8 mouse cellular contexts compared by ENCODE assay signal in the genomic region with DNA sequence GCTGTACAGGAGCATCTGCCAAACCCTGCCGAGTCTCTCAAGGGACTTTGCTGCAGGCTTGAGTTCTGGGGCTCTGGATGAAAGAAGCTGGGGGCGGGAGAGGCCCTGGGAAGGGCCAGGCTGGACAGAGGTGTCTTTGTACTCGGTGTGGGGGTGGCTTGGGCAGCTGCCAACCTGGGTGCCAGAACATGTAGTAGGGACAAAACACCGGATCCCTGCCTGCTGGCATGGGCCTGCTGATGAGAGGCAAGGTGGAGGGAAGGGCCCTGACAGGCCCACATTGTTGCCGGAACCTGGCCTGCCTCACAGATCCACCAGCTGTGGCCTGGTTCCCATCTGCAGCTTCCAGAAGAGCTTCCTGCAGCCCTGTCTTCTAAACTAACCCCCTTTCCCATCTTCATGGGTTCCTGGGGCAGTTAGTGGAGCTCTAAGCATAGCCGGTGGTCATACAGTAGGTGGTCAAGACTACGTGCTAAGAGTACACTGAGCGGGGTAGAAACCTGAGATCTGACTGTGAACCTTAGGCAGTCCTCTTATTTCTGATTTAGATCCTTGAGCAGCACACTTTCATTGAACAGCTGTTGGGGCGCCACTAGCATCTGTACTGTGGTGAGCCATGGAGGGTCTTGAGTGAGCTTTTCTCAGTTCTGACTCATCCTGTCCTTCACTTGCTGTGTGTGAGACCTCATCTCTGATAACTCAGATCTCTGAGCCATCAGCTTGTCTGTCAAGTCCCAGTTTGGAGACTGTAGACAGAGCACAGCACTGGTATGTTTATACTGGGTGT. TPM values are rescaled to one million over a fixed set of nuclear protein-coding genes. Genes with fewer than 3 reads are reported as not detected.
DNase-seq lines count a peak whose midpoint lies in the region; ATAC-seq lines count a peak whose summit lies in the region.
"Had no signal": no experiment of that assay in that cellular context is flagged by ENCODE, and none has a peak within 500 bp of the region (broad histone marks: within the 10 kb centered on the region; RNA-seq: fewer than 3 reads in every experiment).

No protein-coding gene starts in this region.

- 0 out of 2 replicates have a peak overlapping the region, but pooled peaks have one; percentile 28 for H3K9ac ChIP-seq in embryonic facial prominence, embryonic 14.5 days (ENCODE audit: low read depth, low read length)

- peaks cover 19% of the 10 kb centered on the region; the same call in 1 of the 2 replicates for H3K4me1 ChIP-seq in embryonic facial prominence, embryonic 14.5 days (ENCODE audit: control insufficient read depth, insufficient read depth, low read length)

- peak overlapping the region; percentile 5; the same call in 1 of the 2 replicates for H3K4me2 ChIP-seq in embryonic facial prominence, embryonic 14.5 days (ENCODE audit: low read depth, low read length)

- H3K27me3 ChIP-seq in embryonic facial prominence, embryonic 14.5 days (replicated peaks; ENCODE audit: control insufficient read depth, insufficient read depth, low read length): no peaks in the 10 kb centered on the region

- DNase-seq in urinary bladder, postnatal 14 days (ENCODE audit: low spot score): peak; percentile 79
- no peak for DNase-seq in urinary bladder, adult 2 months (ENCODE audit: low spot score)
- peak; percentile 81 for DNase-seq in embryonic facial prominence, embryonic 14.5 days (ENCODE audit: low spot score)
- peak; percentile 83 to 85 for DNase-seq in heart, postnatal 10 days
- DNase-seq in layer of hippocampus, postnatal 10 days (ENCODE audit: low spot score in 2 of 2): peak; percentile 87 to 91
- peak; percentile 65 for DNase-seq in ovary, postnatal 14 days (ENCODE audit: low spot score)
- DNase-seq in spleen, adult 12 weeks (ENCODE audit: low spot score): no peak

- intact Hi-C loops in heart, postnatal 10 days (cut with DNase I): no loop called here

- H3K4me3 ChIP-seq in embryonic facial prominence, embryonic 14.5 days (ENCODE audit: low read depth, low read length): no peak overlapping the region

- H3K36me3 ChIP-seq in embryonic facial prominence, embryonic 14.5 days (ENCODE audit: control insufficient read depth, insufficient read depth, low read length): no peaks in the 10 kb centered on the region

- 74% methylated on average over 8 of the region's 9 CpGs for WGBS in embryonic facial prominence, embryonic 14.5 days

- no peak overlapping the region; the same call in 1 of the 2 replicates for H3K27ac ChIP-seq in embryonic facial prominence, embryonic 14.5 days (replicated peaks; ENCODE audit: low read depth, low read length)
- H3K27ac ChIP-seq: macrophage had no signal

- no peaks in the 10 kb centered on the region for H3K9me3 ChIP-seq in embryonic facial prominence, embryonic 14.5 days (ENCODE audit: control insufficient read depth, low read length)

- ATAC-seq in embryonic facial prominence, embryonic 14.5 days (ENCODE audit: low read depth): no peak

RNA-seq across cellular contexts. Expression of a gene that starts 4.4 kb away (rescaled TPM):
- 57.3 and 63.8 TPM in 2 replicates for polyA plus RNA-seq in urinary bladder, adult 2 months (2012; rRNA removed)
- polyA plus RNA-seq in embryonic facial prominence, embryonic 14.5 days (2014; fragmentation: Nextera tagmentation; extraction: Ambion mirVana): 15.5 and 20.4 TPM in 2 replicates
- 100 to 1,000 TPM; 118 to 120 TPM for total RNA-seq in heart, postnatal 10 days (2021)
- 10 to 100 TPM; 76.8 to 92.7 TPM for total RNA-seq in layer of hippocampus, postnatal 10 days (2021)

RNA-seq across cellular contexts. Expression of a gene that starts 6.6 kb away (rescaled TPM):
- 0.01 and 0.04 TPM in 2 replicates for polyA plus RNA-seq in urinary bladder, adult 2 months (2012; rRNA removed)
- 0.07 TPM in 1 of 2 replicates, not detected in the other for polyA plus RNA-seq in embryonic facial prominence, embryonic 14.5 days (2014; fragmentation: Nextera tagmentation; extraction: Ambion mirVana)
- under 1 TPM in 1 of 2 experiments, not detected in 1; 0.12 TPM for total RNA-seq in heart, postnatal 10 days (2021)
- total RNA-seq in layer of hippocampus, postnatal 10 days (2021): not detected
- polyA plus RNA-seq: macrophage had no signal

RNA-seq across cellular contexts. Expression of a gene that starts 14.4 kb away (rescaled TPM):
- 2.3 and 3.0 TPM in 2 replicates for polyA plus RNA-seq in urinary bladder, adult 2 months (2012; rRNA removed)
- polyA plus RNA-seq in embryonic facial prominence, embryonic 14.5 days (2014; fragmentation: Nextera tagmentation; extraction: Ambion mirVana): 1.1 and 1.4 TPM in 2 replicates
- total RNA-seq in heart, postnatal 10 days (2021): under 1 TPM in 1 of 2 experiments, not detected in 1; 0.27 TPM
- total RNA-seq in layer of hippocampus, postnatal 10 days (2021): not detected

RNA-seq across cellular contexts. Expression of a gene that starts 18.9 kb away (rescaled TPM):
- 41.7 and 60.4 TPM in 2 replicates for polyA plus RNA-seq in urinary bladder, adult 2 months (2012; rRNA removed)
- 239 and 245 TPM in 2 replicates for polyA plus RNA-seq in embryonic facial prominence, embryonic 14.5 days (2014; fragmentation: Nextera tagmentation; extraction: Ambion mirVana)
- total RNA-seq in heart, postnatal 10 days (2021): 10 to 100 TPM; 78.8 to 87.3 TPM
- 10 to 100 TPM; 75.1 to 81.0 TPM for total RNA-seq in layer of hippocampus, postnatal 10 days (2021)

RNA-seq across cellular contexts. Expression of a gene that starts 24.4 kb away (rescaled TPM):
- 3.1 and 3.7 TPM in 2 replicates for polyA plus RNA-seq in urinary bladder, adult 2 months (2012; rRNA removed)
- polyA plus RNA-seq in embryonic facial prominence, embryonic 14.5 days (2014; fragmentation: Nextera tagmentation; extraction: Ambion mirVana): 2.3 and 3.5 TPM in 2 replicates
- total RNA-seq in heart, postnatal 10 days (2021): 1 to 10 TPM in 1 of 2 experiments, under 1 TPM in 1; 0.81 to 1.3 TPM
- 1 to 10 TPM; 4.6 to 5.8 TPM for total RNA-seq in layer of hippocampus, postnatal 10 days (2021)

Comparison
In these comparisons a context has a peak if more than half of its experiments do, and no peak if none do; other contexts are left out.
1. DNase-seq: peak in urinary bladder, postnatal 14 days (single experiment), embryonic facial prominence, embryonic 14.5 days (single experiment), heart, postnatal 10 days (2 of 2), layer of hippocampus, postnatal 10 days (2 of 2) and ovary, postnatal 14 days (single experiment); none in urinary bladder, adult 2 months (single experiment) and spleen, adult 12 weeks (single experiment).